Mouse (Mus musculus): ENCODE measurements around the gene Zfp119a. TPM values are rescaled to one million over a fixed set of nuclear protein-coding genes. Genes with fewer than 3 reads are reported as not detected.
A peak's percentile ranks its signal among the peaks of the same experiment; 100 is the strongest.
"Not testable (repeated sequence)": the region's sequence is repeated elsewhere in the genome, so short reads cannot be mapped to it uniquely, and the experiment has no call there.

Zfp119a gene
- 7.2 and 10.3 TPM in 2 replicates for total RNA-seq (2017)

DNA sequence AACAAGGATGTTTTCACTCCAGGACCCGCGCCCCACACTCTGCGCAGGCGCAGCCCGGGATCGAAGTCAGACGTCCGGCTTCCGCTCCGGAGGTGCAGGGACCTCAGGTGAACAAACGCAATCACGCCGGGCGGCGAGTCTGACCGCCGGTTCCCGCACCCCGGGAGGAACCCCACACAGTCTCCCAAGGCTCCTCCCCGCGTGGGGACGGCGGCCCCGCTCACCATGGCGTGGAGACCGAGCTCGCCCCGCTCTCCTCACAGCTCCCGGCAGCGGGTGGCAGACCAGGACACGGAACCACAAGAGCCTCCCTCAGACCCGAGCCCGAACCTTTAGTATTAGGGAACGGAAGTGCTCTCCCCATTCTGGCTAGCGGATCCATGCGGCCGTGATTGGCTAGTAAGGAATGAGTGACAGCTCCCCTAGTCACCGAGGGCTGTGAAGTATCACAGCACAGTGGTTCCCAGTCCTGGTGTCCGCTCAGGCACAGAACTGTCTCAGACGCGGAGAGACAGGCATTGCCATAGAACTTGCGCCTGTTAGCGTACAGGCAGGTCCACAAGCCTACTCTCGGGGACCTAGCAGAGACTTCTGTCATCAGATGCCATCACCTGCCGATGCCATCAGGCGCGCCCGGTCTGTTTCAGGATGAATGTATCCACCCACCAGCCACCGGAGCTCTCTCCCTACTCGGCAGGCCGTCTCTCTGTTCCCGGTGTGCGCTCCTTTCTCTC lies at the start of gene Zfp119a:
Zfp119a (minus strand) TSS at position 295 of the 734 bp plus-strand sequence.
- peak; percentile 98 for ATAC-seq (replicated peaks; ENCODE audit: low read depth, poor library complexity, severe bottlenecking)

DNA sequence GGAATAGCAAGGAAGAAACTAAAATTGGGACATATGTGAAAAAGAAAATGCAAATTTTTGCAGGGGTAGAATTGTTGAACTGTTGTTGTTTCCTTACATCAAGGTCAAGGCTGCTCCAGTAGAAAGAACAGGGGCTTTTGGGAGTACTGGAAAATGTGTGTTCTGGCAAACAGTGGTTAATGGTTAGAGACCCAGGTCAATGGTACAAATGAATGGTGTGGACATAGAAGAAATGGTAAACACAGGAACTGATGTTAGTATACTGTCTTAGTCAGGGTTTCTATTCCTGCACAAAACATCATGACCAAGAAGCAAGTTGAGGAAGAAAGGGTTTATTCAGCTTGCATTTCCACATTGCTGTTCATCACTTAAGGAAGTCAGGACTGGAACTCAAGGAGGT lies 27.9 kb upstream of the Zfp119a start:
- ATAC-seq (replicated peaks; ENCODE audit: low read depth, poor library complexity, severe bottlenecking), result no peak

DNA sequence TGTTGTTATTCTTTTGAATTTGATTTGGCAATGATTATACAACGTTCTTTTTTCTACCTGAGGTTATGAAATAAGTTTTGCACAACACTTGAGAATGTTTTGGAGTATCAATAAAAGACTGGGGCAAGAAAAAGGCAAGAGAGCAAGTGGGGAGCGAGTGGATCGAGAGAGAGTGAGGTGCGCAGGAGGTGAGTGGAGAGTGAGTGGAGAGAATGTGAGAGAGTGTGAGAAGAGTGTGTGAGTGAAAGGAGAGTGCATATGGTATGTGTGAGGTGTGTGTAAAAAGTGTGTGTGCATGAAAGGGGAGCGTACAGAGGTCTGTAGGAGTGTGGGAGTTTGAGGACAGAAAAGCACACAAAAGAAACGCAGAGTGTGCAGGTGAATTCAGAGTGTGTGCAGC lies 25.4 kb upstream of the Zfp119a start:
- no peak for ATAC-seq (replicated peaks; ENCODE audit: low read depth, poor library complexity, severe bottlenecking)

- ATAC-seq (replicated peaks; ENCODE audit: low read depth, poor library complexity, severe bottlenecking), result no peak
These were observed 25.0 kb upstream of the Zfp119a start for GRCm38 (mm10) chr17:55903687-55904086.

GRCm38 (mm10) chr17:55903087-55903486 lies 24.4 kb upstream of the Zfp119a start:
- no peak for ATAC-seq (replicated peaks; ENCODE audit: low read depth, poor library complexity, severe bottlenecking)

- ATAC-seq (replicated peaks; ENCODE audit: low read depth, poor library complexity, severe bottlenecking), result not testable (repeated sequence)
These were observed 13.8 kb upstream of the Zfp119a start for GRCm38 (mm10) chr17:55892406-55892955.

GRCm38 (mm10) chr17:55884912-55885311 lies 6.2 kb upstream of the Zfp119a start:
- ATAC-seq (replicated peaks; ENCODE audit: low read depth, poor library complexity, severe bottlenecking), result peak; percentile 54

DNA sequence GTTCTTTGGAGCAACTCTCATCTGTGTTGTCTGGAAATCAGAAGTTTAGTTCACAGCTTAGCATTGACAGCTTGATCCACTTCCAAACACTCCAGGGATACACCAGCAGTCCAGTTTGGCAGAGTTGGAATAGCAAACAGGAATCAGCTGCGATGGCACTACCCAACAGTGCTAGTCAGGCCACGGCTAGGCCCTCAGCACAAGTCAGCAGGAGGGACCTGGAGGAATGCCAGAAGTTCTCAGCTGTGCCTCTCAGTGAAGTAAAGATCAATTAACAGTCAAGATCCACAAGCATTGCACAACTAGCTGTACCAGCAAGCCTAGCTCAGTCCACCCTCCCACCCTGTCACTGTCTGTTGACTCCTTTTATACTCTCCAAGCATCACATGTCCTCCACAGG lies 4.9 kb upstream of the Zfp119a start:
- ATAC-seq (replicated peaks; ENCODE audit: low read depth, poor library complexity, severe bottlenecking), result no peak

- ATAC-seq (replicated peaks; ENCODE audit: low read depth, poor library complexity, severe bottlenecking), result not testable (repeated sequence)
These were observed 471 bp downstream of the Zfp119a start for GRCm38 (mm10) chr17:55878282-55878635.

DNA sequence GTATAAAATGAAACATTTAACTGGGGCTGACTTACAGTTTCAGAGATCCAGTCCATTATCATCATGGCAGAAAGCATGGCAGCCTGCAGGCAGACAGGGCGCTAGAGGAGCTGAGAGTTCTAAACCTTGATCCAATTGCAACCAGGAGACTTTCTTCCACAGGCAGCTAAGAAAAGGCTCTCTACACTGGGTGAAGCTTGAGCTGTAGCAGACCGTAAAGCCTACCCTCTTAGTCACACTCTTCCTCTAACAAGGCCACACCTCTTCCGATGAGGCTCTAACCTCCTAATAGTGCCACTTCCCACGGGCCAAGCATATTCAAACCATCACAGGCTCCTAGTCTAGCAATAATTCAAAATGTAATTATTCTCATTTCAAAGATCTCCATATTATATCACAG lies 1.5 kb downstream of the Zfp119a start:
- no peak for ATAC-seq (replicated peaks; ENCODE audit: low read depth, poor library complexity, severe bottlenecking)

- no peak for ATAC-seq (replicated peaks; ENCODE audit: low read depth, poor library complexity, severe bottlenecking)
These were observed 35.7 kb downstream of the Zfp119a start for GRCm38 (mm10) chr17:55843067-55843466.

DNA sequence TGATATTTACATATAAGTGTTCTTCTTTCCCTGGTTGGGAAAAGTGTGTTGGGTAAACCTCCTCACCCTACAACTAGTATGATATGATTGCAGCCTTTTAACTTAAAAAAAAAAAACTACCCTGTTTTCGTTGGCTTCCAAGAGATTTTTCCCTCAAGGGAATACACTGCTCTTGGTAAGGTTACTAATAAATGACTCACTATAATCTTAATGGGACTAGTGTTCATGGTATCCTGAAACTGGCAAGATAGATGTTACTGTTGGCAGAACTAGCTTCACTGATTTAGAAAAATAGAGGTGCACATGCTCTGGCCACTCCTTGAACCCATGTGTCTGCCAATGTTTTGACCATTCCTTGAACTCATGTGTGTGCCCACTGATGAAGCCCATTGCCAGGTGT lies 57.2 kb downstream of the Zfp119a start:
- ATAC-seq (replicated peaks; ENCODE audit: low read depth, poor library complexity, severe bottlenecking), result no peak

GRCm38 (mm10) chr17:55816853-55817252 lies 61.9 kb downstream of the Zfp119a start:
- no peak for ATAC-seq (replicated peaks; ENCODE audit: low read depth, poor library complexity, severe bottlenecking)

Other genes starting within 250 kb of the Zfp119a start
- gene Pot1b, start 166.3 kb downstream of the Zfp119a start, total RNA-seq (2017), result 35.5 and 41.4 TPM in 2 replicates
- 0.49 TPM in 1 of 2 replicates, not detected in the other for gene Adgre4, start 128.9 kb downstream of the Zfp119a start, total RNA-seq (2017)
- 13.5 and 22.5 TPM in 2 replicates for gene Zfp959, start 13.2 kb upstream of the Zfp119a start, total RNA-seq (2017)
- 3.2 and 3.4 TPM in 2 replicates for gene Zfp119b, start 70.6 kb upstream of the Zfp119a start, total RNA-seq (2017)
- gene Ebi3, start 73.7 kb upstream of the Zfp119a start, total RNA-seq (2017), result 7.8 and 9.0 TPM in 2 replicates
- gene Yju2, start 80.2 kb upstream of the Zfp119a start, total RNA-seq (2017), result 23.9 and 28.4 TPM in 2 replicates
- gene Shd, start 91.5 kb upstream of the Zfp119a start, total RNA-seq (2017), result not detected in 2 replicates
- not detected in 2 replicates for gene Fsd1, start 107.6 kb upstream of the Zfp119a start, total RNA-seq (2017)
- 0.53 TPM in 1 of 2 replicates, not detected in the other for gene Stap2, start 126.7 kb upstream of the Zfp119a start, total RNA-seq (2017)
- gene Mpnd, start 126.8 kb upstream of the Zfp119a start, total RNA-seq (2017), result 33.4 and 70.7 TPM in 2 replicates
- gene Sh3gl1, start 157.7 kb upstream of the Zfp119a start, total RNA-seq (2017), result 27.9 and 30.1 TPM in 2 replicates
- 33.6 and 35.6 TPM in 2 replicates for gene Chaf1a, start 161.5 kb upstream of the Zfp119a start, total RNA-seq (2017)
- 20.0 and 28.2 TPM in 2 replicates for gene Ubxn6, start 196.1 kb upstream of the Zfp119a start, total RNA-seq (2017)
- gene Hdgfl2, start 200.7 kb upstream of the Zfp119a start, total RNA-seq (2017), result 70.4 and 79.9 TPM in 2 replicates
- not detected in 2 replicates for gene Plin4, start 230.9 kb upstream of the Zfp119a start, total RNA-seq (2017)
- not detected in 2 replicates for gene Plin5, start 238.7 kb upstream of the Zfp119a start, total RNA-seq (2017)
- gene Lrg1, start 243.1 kb upstream of the Zfp119a start, total RNA-seq (2017), result 0.14 TPM in 1 of 2 replicates, not detected in the other

Data from common myeloid progenitor, adult 5-6 weeks (primary cell).